Mouse (Mus musculus): ENCODE data around the gene Galnt10.

Gene Galnt10

DNA sequence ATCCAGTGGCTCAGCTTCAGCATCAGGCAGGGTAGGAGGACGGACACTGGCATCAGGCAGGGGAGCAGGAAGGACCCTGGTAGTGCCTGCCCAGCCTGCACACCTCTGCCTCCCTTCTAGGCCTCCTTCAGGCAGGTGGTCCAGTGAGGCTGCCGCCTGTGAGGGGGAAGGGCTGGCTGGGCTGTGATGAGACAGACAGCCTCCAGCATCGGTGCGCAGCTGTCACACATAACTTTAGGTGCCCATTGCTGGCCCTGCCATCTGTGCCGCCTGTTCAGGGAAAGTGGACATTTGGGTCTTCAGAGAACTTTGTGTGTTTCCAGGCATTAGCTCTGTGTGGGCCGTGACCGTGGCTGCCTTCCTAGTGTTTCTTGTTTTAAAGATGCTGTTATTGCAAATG lies 47.5 kb downstream of the Galnt10 start:
- no peak for DNase-seq

DNA sequence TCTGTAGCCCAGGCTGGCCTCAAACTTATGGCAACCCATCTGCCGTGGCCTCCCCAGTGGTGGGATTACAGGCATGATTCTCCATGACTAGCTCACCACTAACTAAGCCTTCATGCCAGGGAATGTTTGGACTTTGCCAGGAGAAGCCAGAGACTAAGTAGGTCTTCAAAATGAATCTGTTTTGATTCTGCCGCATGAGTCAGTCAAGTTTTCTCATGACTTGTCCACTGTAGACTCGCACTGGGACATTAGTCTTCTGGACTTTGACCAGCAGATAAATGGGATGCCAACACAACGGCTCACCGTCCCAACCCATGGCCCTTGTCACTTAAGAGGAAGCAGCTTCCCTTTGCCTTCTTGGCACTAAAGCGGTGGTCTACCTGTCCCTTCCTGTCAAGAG lies 49.2 kb downstream of the Galnt10 start:
- no peak for DNase-seq

DNA sequence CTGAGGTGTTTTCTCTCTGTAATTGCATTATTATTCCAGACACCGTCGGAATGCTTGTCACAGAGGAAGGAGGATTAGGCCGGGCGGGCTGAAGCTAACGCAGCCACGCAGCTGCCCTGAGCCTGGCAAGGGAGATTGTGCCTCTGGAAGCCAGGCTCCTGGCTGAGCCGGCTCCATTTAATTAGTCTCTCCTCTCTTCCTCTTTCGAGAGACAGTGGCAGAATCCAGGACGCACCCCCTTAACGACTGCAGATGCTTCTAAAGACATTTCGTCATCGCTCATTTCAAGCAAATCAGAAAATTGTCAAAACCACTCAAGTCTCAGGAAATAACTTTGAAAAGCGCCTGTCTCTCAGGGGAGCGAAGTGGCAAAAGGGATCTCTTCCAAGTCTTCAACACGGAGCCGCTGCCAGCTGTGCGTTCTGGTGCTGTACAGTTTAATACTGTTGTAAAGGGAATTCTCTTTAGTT lies 51.0 kb downstream of the Galnt10 start:
- DNase-seq = no peak

DNA sequence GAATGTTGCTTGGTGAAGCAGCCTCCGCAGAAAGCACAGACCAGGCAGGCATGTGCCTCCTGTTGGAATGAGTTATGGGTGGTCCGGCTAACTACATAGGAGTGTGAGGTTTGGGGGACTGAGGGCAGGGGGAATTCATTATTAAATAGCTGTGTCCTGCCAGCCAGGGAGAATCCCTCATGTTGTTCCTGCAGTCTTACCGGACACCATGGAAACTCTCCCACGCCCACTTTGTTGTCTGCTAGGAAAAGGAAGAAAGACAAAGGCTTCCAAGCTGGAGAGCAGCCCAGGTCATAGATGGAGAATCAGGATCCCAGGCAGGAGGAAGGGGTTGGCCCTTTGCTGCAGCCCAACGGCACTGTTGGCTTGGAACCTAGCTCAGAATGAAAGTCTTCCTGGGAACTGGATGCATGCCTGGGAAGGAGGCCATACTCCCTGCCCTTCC lies 51.6 kb downstream of the Galnt10 start:
- no peak for DNase-seq

DNA sequence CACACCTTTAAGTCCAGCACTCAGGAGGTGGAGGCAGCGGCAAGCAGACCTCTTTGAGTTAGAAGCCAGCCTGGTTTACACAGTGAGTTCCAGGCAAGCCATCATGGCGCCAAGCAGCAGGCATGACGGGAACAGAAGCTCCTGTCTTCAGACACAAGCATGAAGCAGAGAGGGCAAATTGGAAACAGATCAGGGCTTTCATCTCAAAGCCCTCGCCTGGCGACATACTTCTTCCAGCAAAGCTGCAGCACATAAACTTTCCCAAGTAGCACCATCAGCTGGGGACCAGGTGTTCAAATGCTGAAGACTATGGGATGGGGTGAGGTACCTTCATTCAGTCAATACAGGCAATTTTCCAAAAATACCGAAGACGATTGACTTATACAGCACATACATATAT lies 54.9 kb downstream of the Galnt10 start:
- DNase-seq = no peak

DNA sequence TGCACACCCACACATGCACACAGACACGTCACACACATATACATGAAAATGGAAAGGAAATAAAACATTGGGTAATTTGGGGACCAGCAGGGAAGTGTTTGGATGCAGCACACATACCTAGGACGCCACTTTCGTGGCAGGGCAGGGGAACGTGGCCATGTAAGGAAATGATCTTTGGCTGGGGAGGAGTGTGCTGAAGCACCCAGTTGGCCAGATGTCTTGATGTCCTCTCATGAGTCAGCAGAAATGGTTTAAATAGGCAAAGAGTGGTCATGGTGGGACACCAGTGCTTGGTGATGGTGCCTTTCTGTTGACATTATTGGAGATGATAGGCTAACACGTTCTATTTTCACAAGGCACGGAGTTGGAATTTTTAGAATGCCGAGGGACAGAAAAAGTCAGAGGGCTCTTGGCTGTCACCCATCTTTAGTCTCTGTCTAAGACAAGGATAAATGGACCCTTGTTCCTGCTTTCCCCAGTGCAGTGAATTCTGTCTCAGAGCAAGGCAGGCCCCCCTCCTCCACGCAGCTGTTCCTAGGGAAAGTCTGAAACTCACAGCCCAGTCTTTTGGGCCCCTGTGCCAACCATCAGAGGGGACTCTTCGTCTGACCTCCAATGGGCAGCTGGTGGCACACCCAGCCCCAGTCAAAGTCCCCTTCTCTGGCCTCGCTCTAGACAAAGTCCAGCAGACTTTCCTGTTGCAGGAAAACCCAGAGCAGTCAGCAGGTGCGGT lies 56.1 kb downstream of the Galnt10 start:
- no peak for DNase-seq

DNA sequence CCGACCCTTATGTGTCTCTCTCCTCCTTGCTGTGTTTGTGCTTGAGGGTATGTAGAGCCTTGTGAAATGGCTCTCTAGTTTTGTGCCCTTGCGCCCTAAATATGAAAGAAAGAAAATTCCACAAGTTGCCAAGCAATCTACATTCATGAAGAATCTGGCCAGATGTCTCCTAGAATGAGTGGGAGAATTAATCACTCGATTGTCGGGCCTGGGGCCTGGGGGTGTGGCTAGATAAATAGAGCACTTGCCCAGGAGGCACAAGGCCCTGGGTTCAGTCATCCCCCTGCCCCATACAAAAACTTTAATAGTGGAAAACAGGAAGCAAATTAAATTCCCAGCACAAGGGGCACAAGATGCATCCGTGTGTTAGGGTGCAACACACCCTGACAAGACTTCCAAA lies 56.7 kb downstream of the Galnt10 start:
- no peak for DNase-seq

DNA sequence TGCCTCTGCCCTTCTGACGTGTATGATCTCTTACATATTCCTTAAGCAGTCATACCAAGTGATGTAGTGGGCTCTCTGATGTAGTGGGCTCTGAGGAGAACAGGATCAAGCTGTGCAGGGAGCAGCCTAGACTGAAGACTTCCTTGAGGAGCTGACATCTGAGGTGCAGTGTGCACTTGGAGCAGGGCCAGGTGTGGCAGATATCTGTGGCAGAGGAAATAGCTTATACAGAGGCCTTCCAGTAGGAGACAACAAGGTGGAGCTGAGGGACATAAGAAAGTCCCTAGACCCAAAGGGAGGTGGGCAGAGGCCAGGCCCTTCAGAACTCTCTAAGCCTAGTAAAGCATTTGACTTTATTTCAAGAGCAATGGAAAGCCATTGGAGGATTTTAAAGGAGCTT lies 61.4 kb downstream of the Galnt10 start:
- DNase-seq = no peak

DNA sequence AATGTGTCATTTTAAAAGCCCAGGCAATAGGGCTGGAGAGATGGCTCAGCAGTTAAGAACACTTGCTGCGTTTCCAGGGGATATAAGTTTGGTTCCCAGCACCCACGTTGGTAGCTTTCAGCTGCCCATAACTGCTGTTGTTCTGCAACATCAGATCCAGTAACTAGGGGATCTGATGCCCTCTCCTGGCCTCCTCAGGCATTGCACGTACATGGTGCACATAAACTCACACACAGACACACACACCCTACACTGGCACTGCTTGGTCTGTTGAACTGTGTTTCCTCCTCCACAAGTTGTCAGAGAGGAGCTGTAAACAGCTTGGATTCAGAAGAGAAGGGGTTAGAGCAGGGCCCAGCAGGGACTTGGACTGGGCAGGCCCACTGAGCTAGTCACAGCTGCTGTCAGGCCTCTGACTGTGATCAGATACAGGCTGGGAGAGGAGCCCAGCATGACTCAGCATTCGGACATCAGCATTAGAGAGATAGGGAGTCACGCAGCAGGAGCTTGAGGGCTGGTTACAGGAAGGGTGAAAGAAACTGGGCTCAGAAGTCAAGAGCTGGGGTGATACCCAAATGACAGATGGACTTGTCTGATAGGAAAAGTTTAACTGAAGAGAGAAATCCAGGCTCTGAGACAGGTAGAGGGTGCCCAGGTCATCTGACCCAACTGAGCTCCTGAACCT lies 62.0 kb downstream of the Galnt10 start:
- DNase-seq = no peak

DNA sequence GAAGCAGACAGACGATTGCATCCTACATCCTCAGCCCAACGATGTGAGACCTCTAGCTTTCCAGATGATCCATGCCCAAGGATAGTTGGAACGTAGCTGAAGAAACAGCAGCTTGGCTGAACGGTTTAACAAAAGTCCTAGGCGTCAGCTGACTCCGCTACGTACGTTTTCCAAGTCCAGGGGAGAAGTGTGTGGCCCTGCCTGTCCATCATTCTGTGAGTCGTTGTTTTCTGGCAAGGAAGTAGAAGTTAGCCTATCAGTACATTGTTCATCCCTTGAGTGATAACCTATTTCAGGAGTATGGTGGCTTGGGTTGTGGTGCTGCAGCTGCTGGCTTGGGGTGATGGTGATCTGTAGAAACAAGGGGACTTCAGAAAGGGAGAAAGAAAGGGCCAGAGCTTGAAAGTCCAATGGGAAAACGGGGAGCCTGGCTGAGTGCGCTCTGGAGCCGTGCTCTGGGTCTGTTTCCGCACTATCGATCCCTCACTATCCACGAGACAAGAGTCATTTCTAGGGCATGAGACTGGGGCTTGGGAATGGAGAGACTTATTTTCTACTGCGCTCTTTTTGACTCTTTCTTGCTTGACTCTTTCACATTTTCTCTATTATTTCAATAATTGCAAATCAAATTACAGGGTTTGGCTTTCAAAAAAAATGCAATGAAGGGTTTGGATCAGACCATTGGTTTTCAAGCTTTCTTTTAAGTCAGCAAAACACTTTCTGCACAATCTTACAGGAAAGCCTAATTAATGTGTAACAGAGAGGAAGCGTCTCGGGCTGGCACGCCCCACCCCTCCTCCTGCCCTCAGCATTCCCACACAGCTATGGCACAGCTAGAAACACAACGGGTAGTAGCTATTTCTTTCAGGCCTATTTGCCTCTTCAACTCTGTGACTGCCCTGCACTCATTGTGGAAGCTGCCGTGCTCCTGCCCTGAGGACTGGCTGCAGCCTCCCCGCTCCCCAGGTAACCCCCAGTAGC lies 63.2 kb downstream of the Galnt10 start:
- DNase-seq = no peak

DNA sequence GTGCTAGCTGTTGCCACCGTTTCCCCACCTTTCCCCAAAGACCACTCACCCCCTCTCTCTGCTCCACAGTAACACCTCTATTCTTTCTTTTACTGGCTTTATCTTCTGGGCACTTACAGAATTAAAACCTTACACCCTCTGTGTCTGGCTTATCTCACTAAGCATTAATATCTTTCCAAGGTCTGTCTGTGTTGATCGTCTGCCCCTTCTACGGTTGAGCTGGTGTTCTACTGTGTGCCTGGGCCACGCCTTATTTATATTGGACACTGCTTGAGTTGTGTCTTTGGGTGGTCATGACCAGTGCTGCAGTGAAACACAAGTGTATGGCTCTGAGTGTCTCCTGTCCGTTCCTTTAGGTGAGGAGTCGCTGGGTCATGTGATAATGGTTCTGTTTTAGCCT lies 68.7 kb downstream of the Galnt10 start:
- no peak for DNase-seq

DNA sequence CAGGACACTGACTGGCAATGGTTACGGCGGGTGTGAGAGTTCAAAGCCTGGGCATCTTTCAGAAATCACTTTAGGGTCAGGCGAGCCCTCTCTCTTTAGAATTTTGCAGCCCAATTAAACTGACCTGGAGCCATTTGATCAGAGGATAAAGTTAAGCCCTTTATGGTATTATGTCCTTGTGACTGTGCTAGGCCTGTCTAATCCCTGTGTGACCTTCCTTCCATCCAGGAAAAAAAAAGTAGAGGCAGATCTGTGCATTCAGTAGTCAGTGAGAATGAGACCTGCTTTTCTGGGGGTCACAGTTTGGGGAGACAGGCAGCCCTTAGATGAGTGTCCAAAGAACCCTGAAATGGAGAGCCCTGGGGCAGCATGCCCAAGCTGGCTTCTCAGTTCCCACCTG lies 71.5 kb downstream of the Galnt10 start:
- no peak for DNase-seq

DNA sequence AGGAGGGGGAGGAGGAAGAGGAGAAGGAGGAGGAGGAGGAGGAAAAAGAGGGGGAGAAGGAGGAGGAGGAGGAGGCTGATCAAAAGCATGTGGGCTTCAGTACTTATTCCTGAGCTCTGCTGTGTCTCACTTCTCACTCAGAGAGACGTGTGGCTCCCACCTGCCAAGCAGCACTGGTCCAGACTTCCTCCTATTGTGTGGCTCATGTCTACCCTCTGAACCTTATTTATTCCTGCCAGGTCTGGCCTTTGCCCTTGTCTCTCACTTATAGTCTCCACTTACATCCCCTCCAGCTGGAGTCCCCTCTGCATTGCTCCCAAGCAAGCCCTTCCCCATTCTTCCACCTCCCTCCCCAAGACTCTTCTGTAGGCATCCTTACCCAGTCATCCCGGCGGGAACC lies 72.2 kb downstream of the Galnt10 start:
- DNase-seq = no peak

DNA sequence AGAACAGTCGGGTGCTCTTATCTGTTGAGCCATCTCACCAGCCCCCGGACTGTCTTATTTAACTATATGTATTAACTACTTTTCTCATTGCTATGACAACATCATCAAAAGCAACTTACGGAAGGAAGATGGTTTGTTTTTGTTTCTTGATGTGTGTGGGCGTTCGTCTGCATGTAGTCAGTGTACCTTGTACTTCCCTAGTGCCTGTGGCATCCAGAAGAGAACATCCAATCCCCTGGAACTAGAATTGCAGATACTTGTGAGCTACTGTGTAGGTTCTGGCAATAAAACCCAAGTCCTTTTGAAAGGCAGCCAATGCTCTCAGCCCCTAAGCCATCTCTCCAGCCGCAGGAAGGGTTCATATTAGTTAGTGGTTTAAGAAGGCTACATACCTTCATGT lies 72.8 kb downstream of the Galnt10 start:
- DNase-seq = no peak

DNA sequence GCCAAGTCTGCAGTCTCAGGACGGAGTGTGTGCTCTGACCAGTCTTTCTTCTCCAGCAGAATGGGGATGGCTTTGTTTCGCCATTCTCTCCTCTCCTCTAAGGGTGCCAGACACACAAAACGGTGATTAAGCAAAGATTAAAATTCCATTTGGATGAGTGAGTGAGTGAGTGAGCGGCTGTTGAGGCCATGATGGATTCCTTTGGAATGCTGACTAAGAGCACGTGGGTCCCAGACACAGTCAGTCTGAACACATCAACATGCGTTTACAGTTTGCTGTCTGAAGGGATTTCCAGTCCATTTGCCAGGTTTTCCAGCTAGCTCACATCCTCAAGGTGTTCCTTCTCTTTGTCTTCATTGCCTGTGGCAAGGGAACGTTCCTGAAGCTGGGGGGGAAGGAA lies 74.4 kb downstream of the Galnt10 start:
- no peak for DNase-seq

DNA sequence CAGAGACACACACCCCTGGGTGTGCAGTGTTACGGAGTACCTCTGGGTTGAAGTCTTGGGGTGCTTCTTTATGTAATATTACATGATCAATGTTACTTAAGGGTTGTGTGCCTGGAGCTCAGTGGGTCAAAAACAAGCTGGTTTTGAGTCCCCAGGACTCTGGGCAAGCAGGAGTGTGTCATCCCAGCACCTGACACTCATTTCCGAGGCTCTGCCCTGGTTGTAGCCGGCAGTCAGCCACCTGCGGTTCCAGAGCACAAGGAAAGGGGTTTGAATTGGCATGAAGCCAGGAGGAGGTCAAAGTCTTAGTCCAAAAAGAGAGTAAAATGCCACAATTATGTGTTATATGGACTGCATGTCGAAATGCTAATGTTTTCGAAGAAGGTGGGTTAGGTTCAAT lies 74.8 kb downstream of the Galnt10 start:
- DNase-seq = no peak

DNA sequence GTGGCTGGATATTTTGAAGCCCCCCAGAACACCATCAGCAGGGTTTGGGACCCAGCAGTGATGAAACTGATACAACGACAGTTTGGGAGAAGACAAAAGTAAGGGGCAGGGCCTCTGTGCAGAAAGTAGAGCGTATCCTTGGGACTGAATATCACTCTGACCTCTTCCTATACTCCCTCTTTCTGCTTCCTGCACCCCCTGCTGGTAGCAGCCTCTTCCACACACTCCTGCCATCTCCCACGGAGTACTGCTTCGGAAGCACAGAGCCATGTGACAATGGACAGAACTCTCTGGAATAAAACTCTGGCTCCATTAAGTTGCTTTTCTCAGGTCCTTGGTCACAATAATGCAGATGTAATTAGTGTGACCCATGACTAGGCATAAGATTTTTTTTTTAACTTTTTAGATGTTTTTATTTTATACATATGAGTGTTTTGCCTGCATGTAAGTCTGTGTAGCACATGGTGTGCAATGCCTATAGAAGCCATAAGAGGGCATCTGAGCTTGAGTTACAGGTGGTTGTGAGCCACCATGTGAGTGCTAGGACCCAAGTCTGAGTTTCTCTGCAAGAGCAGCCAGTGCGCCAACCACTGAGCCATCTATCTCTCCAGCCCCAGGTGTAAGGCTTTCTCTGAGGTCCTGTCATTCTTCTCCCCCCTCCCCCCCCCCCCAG lies 79.7 kb downstream of the Galnt10 start:
- no peak for DNase-seq

DNA sequence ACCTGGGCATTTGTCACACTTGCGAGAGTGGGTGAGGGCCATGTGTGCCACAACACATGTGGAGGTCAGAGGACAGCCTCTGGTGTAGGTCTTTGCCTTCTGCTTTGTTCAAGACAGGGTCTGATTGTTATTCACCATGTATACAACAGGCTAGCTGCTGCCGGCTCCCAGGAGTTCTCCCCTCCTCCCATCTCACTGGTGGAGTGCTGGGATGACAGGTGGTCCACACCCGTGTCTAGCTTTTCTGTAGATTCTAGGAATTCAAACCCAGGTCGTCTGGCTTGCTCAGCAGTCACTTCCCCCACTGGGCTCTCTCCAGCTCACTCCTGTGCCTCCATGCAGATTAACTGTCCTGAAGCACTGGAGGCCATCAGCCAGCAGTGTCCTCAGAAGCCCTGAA lies 80.7 kb downstream of the Galnt10 start:
- DNase-seq = no peak

DNA sequence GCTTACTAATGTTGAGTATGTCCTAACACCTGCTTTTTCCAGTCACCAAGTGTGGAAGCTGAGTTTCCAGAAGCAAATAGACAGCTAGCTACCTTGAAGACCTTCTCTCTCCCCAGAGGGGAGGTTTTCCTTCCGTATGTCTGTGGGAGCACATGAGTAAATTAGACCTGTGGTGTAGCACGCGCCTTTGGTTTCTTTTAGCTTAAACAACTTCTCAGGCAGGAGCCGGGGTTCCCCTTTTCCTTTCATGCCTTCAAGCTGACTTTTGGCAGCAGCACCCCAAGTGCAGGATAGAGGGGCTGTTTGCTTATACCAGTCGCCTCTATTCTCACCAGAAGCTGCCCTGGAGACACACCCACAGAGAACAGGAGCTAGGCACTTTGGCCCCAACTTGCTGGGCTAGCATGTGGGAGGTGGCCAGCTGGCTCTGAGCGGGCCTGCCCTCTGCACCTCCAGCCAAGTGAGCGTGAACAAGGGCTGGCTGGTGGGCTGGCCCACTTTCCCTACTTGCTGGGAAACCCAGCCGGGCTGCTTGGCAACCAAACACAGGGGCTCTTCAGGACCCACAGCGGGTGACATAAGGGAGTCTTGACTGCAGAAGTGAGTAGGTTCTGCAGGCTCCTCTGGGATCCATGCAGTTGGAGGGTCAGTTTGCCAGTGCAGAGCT lies 82.2 kb downstream of the Galnt10 start:
- DNase-seq = no peak

DNA sequence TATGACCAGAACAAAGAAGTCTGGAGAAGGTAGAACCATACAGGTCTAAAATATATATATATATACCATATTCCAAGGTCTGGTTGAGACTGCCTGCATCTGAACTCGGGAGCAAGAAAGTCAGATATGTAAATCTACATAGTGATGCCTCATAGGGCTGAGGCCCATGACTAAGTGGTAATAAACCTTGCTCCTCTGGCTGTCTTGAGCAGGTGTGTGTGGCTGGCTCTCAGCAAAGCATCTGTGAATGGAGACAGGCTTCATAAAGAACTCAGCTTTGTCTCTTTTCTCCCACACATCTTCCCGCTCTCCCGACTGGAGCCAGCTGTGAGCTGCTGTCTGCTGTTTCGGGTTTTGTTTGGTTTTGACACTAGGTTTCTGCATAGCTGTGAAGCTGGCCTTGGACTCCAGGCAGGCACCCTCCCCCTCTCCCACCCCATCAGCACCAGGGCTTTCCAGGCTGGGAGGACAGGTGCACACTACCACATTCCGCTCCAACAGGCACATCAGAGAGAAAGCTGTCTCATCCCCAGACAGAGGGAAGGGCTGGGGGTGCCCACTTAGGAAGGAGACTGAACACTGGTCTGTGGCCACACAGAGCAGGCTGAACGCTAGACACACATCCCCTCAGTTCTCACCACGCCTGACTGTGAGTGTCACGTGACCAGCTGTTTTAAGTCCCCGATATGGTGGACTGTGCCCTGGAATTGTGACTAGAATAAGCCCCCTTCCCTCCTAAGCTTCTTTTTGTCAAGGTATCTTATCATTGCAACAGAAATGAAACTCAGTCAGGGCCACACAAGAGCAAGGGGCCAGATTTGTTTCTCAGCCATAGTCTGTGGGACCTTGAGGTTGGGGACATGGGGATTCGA lies 87.4 kb downstream of the Galnt10 start:
- DNase-seq = no peak
